Mouse (Mus musculus) heart, embryonic 11.5 days (tissue): ENCODE results near the gene Gm21972. TPM values are rescaled to one million over a fixed set of nuclear protein-coding genes. Genes with fewer than 3 reads are reported as not detected.
A peak's percentile ranks its signal among the peaks of the same experiment; 100 is the strongest.

Source experiments
- ATAC-seq: fragments of 200-750 bp; cut with Nextera tagmentation; replicated peaks from 2 replicates; pipeline ENCODE4 v1.8.0; 2017; ENCODE audit warnings: moderate library complexity; ENCODE audit not compliant: insufficient number of reproducible peaks, low FRiP score, low TSS enrichment
- H3K27ac ChIP-seq: fragments of 300-500 bp; sonication (generic); 2 replicates; pipeline ENCODE4 v1.5.1; 2014; ENCODE audit warnings: mild to moderate bottlenecking, low read depth, low read length
- H3K27me3 ChIP-seq: fragments of 300-500 bp; sonication (generic); 2 replicates; pipeline ENCODE4 v1.6.1; 2014; ENCODE audit warnings: mild to moderate bottlenecking, low read length, mixed read lengths; ENCODE audit not compliant: control insufficient read depth, insufficient read depth
- H3K36me3 ChIP-seq: fragments of 300-500 bp; sonication (generic); 2 replicates; pipeline ENCODE4 v1.6.1; 2014; ENCODE audit warnings: mild to moderate bottlenecking, low read length, moderate library complexity, mixed read lengths; ENCODE audit not compliant: control insufficient read depth, insufficient read depth
- H3K4me1 ChIP-seq: fragments of 300-500 bp; sonication (generic); 2 replicates; pipeline ENCODE4 v1.6.1; 2014; ENCODE audit warnings: low read length; ENCODE audit not compliant: control insufficient read depth, insufficient read depth
- H3K4me2 ChIP-seq: fragments of 300-500 bp; sonication (generic); 2 replicates; pipeline ENCODE4 v1.6.1; 2014; ENCODE audit warnings: mild to moderate bottlenecking, moderate library complexity
- H3K4me3 ChIP-seq: fragments of 300-500 bp; sonication (generic); 2 replicates; pipeline ENCODE4 v1.5.1; 2014; ENCODE audit warnings: low read depth, low read length
- H3K9ac ChIP-seq: fragments of 300-500 bp; sonication (generic); 2 replicates; pipeline ENCODE4 v1.6.1; 2014; ENCODE audit warnings: mild to moderate bottlenecking, low read depth, low read length, moderate library complexity
- H3K9me3 ChIP-seq: fragments of 300-500 bp; sonication (generic); replicated peaks from 2 replicates; pipeline ENCODE4 v1.6.1; 2016; ENCODE audit warnings: low read length; ENCODE audit not compliant: control insufficient read depth
- WGBS: fragments of 180-500 bp; shearing (Covaris S2); extraction: QIAGEN DNeasy Blood & Tissue Kit; methylation state at CpG from one replicate; pipeline ENCODE4 v1.1.7; 2014; ENCODE audit not compliant: insufficient replicate concordance; 5-methylcytosine and 5-hydroxymethylcytosine counted together
- polyA plus RNA-seq: library from polyadenylated mRNA; unstranded; fragments of >200 nt; fragmentation: Nextera tagmentation; extraction: Ambion mirVana; gene quantifications from 2 replicates; pipeline ENCODE4 v1.2.1, GENCODE M21; 2014

Gene Gm21972
- polyA plus RNA-seq, 1 experiment from 2014 or later, result not detected

DNA sequence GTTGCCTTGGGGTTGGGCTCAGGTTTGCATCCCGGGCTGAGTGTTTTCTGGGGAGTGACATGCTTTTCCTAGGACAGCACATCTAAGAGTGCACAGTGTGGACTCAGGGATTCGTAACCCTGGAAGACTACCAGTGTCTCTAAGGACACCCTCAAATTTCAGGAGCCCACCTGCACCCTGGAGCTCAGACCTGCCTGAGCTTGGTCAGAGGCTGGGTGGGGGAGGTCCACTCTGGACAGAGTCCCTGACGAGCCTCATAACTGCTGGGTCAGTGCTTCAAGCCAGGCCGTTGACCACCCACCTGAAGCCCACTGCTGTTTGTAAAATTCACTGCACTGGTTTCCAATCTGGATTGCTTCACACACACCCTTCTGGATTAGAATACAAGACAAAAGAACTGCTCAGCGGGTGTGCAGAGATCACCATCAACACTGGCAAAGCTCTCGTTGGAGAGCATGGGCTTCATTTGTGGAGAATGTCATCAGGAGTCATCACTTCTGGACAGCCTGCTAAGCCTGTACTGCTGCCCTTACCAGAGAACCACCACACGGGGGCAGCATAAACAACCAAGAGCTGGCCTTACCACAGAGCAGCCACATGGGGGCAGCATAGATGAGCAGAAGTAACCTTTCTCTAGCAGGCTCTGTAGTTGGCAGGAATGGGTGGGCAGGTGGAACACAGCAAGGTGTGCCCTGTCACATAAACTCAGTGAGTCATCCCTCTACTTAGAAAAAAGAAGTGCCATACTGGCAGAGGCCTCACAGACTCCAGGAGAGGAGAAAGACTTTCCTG is 45.2 kb downstream of the Gm21972 start:
- no peaks in the 10 kb centered on the region for H3K4me1 ChIP-seq
- H3K9me3 ChIP-seq, result no peaks in the 10 kb centered on the region
- 0 out of 2 replicates have a peak, but pooled peaks cover 2% of the 10 kb centered on the region for H3K36me3 ChIP-seq
- no peak overlapping the region for H3K27ac ChIP-seq
- H3K27me3 ChIP-seq, result no peaks in the 10 kb centered on the region
- no peak overlapping the region for H3K9ac ChIP-seq
- WGBS, result 42% methylated on average over 7 of the region's 7 CpGs
- ATAC-seq, result peak; percentile 52
- no peak overlapping the region for H3K4me2 ChIP-seq
- H3K4me3 ChIP-seq, result no peak overlapping the region

DNA sequence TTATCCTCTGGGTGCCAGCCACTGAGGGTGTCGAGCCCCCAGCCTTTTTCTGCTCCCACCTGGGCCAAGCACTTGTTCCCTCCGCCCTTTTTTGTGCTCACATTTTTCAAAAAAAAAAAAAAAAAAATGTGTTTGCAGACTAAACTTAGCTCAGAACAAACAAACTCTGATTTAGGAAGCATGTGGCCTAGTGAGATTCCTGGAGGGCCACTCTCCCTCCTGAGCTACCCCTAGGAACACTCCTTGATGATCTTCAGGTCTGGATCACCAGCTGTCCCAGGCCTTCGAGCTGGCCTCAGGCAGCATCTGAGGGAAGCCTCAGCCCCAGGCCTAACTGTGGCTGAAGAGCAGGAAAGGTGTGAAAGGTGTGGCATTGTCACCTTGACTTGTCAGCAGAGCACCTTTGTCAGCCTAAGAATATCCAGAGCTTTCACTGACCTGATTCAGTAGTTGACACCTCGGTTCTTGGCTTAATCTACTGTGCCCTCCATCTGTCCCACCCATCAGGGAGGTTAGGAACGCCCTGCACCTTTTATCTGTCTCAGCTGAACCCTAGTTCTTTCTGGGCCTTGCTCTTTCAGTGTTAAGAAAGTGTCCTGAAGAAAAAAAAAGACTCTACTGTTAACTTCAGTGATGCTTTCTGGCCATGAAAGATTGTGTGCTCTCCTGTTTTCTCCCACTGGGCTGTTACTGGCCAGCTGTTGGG is 48.7 kb downstream of the Gm21972 start:
- no peak overlapping the region for H3K4me3 ChIP-seq
- ATAC-seq, result no peak
- no peaks in the 10 kb centered on the region for H3K27me3 ChIP-seq
- no peaks in the 10 kb centered on the region for H3K9me3 ChIP-seq
- no peak overlapping the region for H3K4me2 ChIP-seq
- no peak overlapping the region for H3K9ac ChIP-seq
- WGBS, result 66% methylated on average over 5 of the region's 5 CpGs
- H3K36me3 ChIP-seq, result no peaks in the 10 kb centered on the region
- H3K4me1 ChIP-seq, result no peaks in the 10 kb centered on the region
- no peak overlapping the region for H3K27ac ChIP-seq

DNA sequence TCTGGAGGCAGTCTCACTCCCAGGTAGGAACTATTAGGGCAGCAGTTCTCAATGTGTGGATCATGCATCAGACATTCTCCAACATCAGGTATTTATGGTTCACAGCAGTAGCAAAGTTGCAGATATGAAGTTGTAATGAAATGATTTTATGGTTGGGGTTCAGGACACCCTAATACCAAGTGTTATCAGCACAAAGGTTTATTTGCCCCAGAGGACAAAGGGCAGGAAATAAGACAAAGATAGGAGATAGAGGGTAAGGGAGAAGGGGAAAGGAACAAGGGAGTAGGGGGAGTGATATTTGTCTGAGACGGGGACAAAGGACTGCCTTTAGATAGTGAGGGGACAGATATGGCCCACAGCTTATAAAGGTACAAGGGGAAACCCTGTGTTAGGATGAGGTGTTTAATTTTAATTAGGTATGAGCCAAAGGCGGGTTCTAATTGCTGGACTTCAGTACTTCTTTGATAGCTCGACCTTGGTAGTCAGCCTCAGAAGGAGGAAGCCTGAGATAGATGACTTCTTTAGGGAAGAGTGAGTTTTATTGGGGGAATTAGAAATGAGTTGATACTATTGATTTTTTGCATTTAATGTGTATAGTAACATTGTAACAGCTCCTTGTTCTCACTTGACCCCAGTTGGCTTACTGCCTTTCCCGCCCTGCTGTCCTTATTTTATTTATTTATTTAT is 50.3 kb downstream of the Gm21972 start:
- no peak for ATAC-seq
- H3K27ac ChIP-seq, result no peak overlapping the region
- no peak overlapping the region for H3K4me3 ChIP-seq
- WGBS, result 70% methylated on average over 4 of the region's 4 CpGs
- H3K9ac ChIP-seq, result no peak overlapping the region
- H3K4me2 ChIP-seq, result no peak overlapping the region
- no peaks in the 10 kb centered on the region for H3K4me1 ChIP-seq
- H3K36me3 ChIP-seq, result no peaks in the 10 kb centered on the region
- no peaks in the 10 kb centered on the region for H3K27me3 ChIP-seq
- H3K9me3 ChIP-seq, result no peaks in the 10 kb centered on the region

DNA sequence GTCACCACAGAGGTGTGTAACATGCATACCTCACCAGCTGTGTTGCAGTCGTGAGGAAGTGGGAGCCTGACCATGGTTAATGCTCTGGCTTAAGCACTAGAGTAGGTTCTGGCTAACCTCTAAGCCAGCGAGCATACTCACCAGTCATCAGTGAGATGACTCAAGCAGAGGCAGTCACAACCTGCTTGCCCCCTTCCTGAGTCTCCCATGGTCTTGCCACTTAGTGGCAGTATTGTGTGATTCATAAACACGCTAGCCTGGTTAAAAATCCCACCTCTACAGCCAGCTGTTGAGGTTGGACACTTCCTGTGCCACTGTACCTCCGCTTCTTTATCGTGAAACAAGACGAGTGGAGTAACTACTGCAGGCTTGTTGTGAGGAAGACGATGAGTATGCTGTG is 53.3 kb downstream of the Gm21972 start:
- WGBS, result 74% methylated on average over 7 of the region's 7 CpGs
- Histone ChIP-seq H3K9me3 (no peaks in the 10 kb centered on the region), H3K27ac (no peak overlapping the region), H3K9ac (no peak overlapping the region), H3K27me3 (no peaks in the 10 kb centered on the region), H3K4me1 (no peaks in the 10 kb centered on the region), H3K4me3 (no peak overlapping the region), H3K36me3 (no peaks in the 10 kb centered on the region), H3K4me2 (no peak overlapping the region)
- ATAC-seq, result no peak

DNA sequence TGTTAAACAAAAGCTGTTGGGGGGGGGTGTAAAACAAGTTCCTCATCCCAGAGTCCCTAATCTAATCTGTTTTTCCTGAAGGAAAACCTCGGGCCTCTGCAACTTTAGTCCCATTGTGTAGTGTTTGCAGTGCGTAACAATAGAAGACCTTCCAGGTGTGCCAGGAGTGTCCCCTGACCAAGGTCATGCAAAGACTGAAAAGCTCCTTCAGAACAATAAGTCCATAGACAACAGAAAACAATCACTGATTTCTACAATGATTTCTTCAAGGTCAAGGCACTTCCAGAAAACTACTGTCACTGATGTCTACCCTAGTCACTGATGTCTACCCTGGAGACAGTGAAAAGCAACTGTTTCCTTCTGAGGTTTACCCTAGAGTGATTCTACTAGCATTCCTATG is 54.4 kb downstream of the Gm21972 start:
- H3K4me3 ChIP-seq, result no peak overlapping the region
- H3K9ac ChIP-seq, result no peak overlapping the region
- no peaks in the 10 kb centered on the region for H3K4me1 ChIP-seq
- H3K4me2 ChIP-seq, result no peak overlapping the region
- H3K27me3 ChIP-seq, result no peaks in the 10 kb centered on the region
- no peaks in the 10 kb centered on the region for H3K36me3 ChIP-seq
- no peak overlapping the region for H3K27ac ChIP-seq
- no peaks in the 10 kb centered on the region for H3K9me3 ChIP-seq
- 50% methylated on average over 2 of the region's 2 CpGs for WGBS
- ATAC-seq, result no peak

DNA sequence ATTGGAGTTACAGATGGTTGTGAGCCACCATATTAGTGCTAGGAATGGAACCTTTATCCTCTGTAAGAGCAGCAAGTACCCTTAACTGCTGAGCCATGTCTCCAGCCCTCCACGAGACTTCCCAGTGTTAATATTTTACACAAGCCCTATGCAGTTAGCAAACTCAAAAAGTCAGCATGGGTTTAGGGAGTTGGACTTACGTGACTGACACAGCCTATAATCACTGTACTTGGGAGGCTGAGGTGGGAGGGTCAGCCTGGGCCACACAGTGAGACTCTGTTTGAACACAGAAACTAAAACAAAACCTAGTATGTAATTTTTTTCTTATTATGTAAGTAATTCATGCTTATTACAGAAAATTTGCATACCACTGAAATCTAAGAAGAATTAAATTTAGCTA is 54.8 kb downstream of the Gm21972 start:
- no peak overlapping the region for H3K4me3 ChIP-seq
- no peak overlapping the region for H3K9ac ChIP-seq
- H3K27me3 ChIP-seq, result no peaks in the 10 kb centered on the region
- H3K4me2 ChIP-seq, result no peak overlapping the region
- no peak for ATAC-seq
- no peak overlapping the region for H3K27ac ChIP-seq
- no peaks in the 10 kb centered on the region for H3K9me3 ChIP-seq
- no peaks in the 10 kb centered on the region for H3K4me1 ChIP-seq
- 82% methylated on average over 2 of the region's 2 CpGs for WGBS
- no peaks in the 10 kb centered on the region for H3K36me3 ChIP-seq

DNA sequence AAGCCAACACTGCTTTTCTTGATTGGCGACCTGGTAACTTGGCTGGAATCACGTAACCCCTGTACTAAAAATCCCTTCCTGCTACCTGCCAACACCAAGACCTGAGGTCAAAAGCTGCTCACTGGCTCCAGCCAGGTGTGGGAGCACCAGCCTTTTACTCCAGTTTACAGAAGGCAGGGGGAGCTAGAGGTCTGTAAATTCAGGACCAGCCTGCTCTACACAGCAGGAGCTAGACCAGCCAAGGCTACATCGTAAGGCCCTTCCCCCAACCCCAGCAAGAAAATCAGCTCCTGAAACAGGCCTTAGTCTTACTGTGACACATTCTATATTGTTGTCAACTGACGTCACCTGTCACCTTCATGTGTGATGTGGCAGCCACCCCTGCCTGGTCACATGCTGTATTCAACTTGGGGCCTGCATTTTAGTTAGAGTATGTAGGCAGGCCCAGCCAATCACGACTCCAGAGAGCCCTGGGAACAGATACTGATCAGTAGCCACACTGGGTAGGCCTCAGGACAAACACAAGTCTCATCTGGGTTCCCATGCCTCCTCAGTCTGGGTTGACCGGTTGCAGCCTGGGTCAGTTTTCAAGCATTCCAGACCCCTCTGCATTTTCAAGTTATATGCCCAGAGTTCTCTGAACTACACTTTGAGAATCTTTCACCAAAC is 55.7 kb downstream of the Gm21972 start:
- WGBS, result 73% methylated on average over 6 of the region's 6 CpGs
- H3K27ac ChIP-seq, result no peak overlapping the region
- no peaks in the 10 kb centered on the region for H3K4me1 ChIP-seq
- H3K4me3 ChIP-seq, result no peak overlapping the region
- no peak overlapping the region for H3K9ac ChIP-seq
- no peaks in the 10 kb centered on the region for H3K9me3 ChIP-seq
- H3K27me3 ChIP-seq, result no peaks in the 10 kb centered on the region
- H3K4me2 ChIP-seq, result no peak overlapping the region
- H3K36me3 ChIP-seq, result no peaks in the 10 kb centered on the region
- ATAC-seq, result 0 out of 2 replicates have a peak, but pooled peaks have one; percentile 22

DNA sequence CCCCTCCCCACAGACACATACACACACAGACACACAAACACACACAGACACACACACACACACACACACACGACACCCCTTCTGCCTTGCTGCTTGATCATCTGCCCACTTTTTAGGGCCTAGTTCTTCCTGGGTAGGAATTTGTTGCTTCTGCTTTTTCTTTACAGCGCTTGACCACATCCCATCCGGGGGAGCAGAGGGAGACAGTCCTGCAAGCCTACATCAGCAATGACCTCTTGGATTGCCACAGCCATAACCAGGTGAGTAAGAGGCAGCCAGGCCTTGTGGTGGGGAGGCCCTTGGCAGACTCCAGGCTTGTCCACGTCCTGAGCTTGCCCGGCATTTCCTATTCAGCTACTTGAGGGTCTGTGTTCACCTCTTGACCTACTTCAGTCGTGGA is 57.4 kb downstream of the Gm21972 start:
- no peak overlapping the region for H3K9ac ChIP-seq
- H3K9me3 ChIP-seq, result no peaks in the 10 kb centered on the region
- H3K27me3 ChIP-seq, result no peaks in the 10 kb centered on the region
- no peak for ATAC-seq
- H3K4me2 ChIP-seq, result no peak overlapping the region
- no peak overlapping the region for H3K4me3 ChIP-seq
- no peaks in the 10 kb centered on the region for H3K4me1 ChIP-seq
- no peaks in the 10 kb centered on the region for H3K36me3 ChIP-seq
- 77% methylated on average over 6 of the region's 6 CpGs for WGBS
- no peak overlapping the region for H3K27ac ChIP-seq
